Mouse (Mus musculus) embryonic stem cell, embryonic (primary cell): ENCODE results near the gene Vrk3.

ENCODE experiments used
- CTCF ChIA-PET, 4 experiments: fragments of 300-600 bp in 2 of 4; fragments of 350-600 bp in 2 of 4; sonication (Branson Sonifier 250); formaldehyde crosslinking; loops; one replicate each; lab custom pipeline; 2022; ENCODE audit warnings: inconsistent platforms in 2 of 4; lab: Charles Lee
- POLR2A ChIA-PET, 4 experiments: fragments of 300-600 bp in 2 of 4; fragments of 350-600 bp in 2 of 4; sonication (Branson Sonifier 250); formaldehyde crosslinking; loops; one replicate each; lab custom pipeline; 2022; ENCODE audit warnings: antibody characterized with exemption in 4 of 4, inconsistent platforms in 1 of 4; lab: Charles Lee

Gene Vrk3

DNA sequence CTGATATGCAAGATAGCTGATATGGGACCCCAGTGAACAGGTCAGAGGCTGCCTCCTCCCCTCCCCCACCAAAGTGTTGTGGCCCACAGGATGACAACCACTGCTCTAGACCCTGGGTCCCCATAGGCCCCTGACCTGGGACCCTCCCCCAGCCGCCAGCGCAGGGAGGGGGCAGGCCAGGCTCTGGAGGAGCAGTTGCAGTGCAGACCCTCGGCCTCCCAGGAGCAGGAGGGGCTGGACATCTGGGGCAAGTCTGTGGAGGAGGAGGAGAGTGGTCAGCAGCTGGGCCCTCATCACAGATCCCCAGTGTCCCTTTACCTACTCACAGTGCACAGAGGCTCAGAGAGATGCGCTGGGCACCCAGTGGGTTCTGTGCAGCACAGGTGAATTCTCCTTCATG lies 41.9 kb downstream of the Vrk3 start:
- POLR2A ChIA-PET = interaction anchor here in 3 of 4 experiments (0.5 to 1.5 kb wide), 3 partner anchors 26 to 327 kb away, joined by 3 to 5 read pairs (median 4); partner anchors contain the start of genes Il4i1 (in 1 of the 3) and Nup62 (in 1 of the 3)

DNA sequence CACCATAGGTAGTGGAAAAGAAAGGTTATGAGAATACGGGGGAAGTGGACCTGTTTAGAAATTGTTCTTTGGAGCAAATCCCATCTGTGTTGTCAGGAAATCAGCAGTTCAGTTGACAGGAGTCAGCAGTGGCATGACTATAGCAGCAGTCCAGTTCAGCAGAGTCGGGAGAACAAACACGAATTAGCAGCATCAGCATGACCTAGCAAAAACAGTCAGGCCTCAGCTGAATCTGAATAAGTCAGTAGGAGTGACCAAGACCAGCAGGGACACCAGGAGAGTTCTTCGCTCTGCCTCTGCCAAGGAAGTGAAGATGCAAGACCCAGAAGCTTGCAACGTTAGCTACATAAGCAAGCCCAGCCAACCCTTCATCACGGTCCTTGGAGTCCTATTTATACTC lies 44.6 kb downstream of the Vrk3 start:
- ChIA-PET CTCF (no interaction called here), POLR2A (interaction anchor here in 2 of 4 experiments (0.6 to 1.6 kb wide), 5 partner anchors 11 to 57 kb away, joined by 3 to 4 read pairs (median 3); partner anchors contain the start of genes Il4i1 (in 1 of the 2), Nup62 (in 1 of the 2) and Tbc1d17 (in 1 of the 2))

More for the DNA sequence above, 41.9 kb downstream of the Vrk3 start:
- CTCF ChIA-PET = no interaction called here

DNA sequence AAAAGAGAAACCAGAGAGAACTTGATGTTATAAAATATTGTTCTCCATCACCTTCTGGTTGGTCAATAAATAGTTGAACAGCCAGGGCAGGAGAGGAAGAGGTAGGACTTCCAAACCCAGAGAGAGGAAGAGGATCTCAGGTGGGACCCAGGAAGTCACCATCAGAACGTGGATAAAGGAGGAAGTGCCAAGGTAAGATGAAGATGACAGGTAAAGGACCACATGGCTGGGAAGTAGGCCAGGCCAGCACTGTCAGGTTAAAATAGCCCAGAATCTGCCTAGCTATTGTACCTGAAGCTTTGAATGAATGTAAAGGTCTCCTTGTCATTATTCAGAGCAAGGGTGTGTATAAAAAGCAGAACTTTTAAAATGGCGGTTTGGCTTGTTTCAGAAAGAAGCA lies 60.7 kb downstream of the Vrk3 start:
- CTCF ChIA-PET = interaction anchor here in 1 of 4 experiments (0.6 kb wide), 1 partner anchor 95 kb away, joined by 10 read pairs; no protein-coding TSS in a partner anchor
- POLR2A ChIA-PET = interaction anchor here in 3 of 4 experiments (0.6 to 2.1 kb wide), 9 partner anchors 8 to 177 kb away, joined by 3 to 11 read pairs (median 4); partner anchors contain the start of genes Atf5 (in 1 of the 3), Il4i1 (in 1 of the 3), Izumo2 (in 1 of the 3) and Prmt1 (in 1 of the 3)

DNA sequence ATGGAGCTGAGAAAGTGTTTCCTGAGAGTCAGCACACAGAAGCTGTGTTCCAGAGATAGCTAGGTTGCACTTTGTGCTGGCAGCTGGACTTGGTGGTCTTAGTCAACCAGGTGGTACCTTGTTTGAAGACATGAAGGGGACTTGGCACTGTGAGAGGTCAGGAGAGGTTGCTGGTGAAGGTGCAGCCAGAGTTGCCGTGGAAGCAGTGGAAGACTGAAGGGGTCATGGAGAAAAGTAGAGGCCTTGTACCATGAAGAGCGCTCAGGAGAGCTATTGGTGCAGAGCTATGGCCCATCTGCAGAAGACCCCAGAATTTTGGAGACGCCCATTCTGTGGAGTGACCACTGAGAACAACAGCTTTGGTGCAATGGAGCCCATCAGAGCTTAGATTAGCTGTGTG lies 61.3 kb downstream of the Vrk3 start:
- ChIA-PET CTCF (no interaction called here), POLR2A (interaction anchor here in 3 of 4 experiments (0.5 to 2.1 kb wide), 6 partner anchors 8 to 305 kb away, joined by 3 to 11 read pairs (median 4); no protein-coding TSS in a partner anchor)

DNA sequence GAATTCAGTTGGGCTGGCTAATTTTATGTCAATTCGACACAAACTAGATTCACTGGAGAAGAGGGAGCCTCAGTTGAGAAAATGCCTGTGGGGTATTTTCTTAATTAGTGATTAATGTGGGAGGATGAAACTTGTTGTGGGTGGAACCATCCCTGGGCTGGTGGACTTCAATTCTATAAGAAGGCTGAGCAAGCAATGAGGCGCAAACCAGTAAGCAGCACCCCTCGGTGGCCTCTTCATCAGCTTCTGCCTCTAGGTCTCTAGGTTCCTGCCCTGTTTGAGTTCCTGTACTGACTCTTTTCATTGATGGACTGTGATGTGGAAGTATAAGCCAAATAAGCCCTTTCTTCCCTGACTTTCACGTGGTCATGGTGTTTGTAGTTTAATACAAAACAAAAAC lies 62.2 kb downstream of the Vrk3 start:
- POLR2A ChIA-PET = interaction anchor here in 1 of 4 experiments (1.0 to 1.4 kb wide), 2 partner anchors 10 to 19 kb away, joined by 3 read pairs; no protein-coding TSS in a partner anchor
- CTCF ChIA-PET = no interaction called here

DNA sequence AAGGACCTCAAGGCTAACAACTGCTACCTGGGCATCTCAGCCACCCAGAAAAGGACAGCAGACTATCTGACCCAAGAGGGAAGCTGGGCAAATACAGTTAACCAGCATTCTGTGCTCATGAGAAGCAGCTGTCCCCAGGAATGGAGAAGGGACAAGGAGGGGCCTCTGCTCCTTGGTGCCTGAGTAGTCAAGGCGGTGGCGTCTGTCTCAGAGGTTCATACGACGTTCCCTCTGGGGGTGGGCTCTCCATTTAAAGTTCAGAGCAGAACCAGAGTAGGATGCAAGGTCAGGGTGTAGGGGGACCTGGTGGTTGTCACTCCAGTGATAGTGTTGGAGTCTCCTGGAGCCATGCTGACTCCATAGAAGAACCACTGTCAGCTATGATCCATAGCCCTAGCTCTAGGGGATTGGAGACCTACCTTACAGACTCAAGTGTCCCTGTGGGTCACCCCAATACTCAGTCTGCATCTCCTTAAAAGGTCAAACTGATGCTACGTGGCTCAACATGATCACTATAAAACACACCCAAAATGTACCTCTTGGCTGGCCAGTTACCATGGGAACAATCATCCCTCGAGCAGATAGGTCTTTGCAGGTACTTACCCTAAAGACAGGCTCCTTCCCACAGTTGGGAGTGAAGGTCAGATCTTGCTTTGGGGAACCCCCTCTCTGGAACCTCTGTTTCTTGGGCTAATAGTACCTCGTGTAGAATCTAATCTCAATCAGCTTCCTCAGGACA lies 62.8 kb downstream of the Vrk3 start:
- POLR2A ChIA-PET = interaction anchor here in 1 of 4 experiments (1.0 to 1.4 kb wide), 5 partner anchors 8 to 59 kb away, joined by 3 to 4 read pairs (median 3); partner anchors contain the start of gene Ptov1
- CTCF ChIA-PET = no interaction called here

DNA sequence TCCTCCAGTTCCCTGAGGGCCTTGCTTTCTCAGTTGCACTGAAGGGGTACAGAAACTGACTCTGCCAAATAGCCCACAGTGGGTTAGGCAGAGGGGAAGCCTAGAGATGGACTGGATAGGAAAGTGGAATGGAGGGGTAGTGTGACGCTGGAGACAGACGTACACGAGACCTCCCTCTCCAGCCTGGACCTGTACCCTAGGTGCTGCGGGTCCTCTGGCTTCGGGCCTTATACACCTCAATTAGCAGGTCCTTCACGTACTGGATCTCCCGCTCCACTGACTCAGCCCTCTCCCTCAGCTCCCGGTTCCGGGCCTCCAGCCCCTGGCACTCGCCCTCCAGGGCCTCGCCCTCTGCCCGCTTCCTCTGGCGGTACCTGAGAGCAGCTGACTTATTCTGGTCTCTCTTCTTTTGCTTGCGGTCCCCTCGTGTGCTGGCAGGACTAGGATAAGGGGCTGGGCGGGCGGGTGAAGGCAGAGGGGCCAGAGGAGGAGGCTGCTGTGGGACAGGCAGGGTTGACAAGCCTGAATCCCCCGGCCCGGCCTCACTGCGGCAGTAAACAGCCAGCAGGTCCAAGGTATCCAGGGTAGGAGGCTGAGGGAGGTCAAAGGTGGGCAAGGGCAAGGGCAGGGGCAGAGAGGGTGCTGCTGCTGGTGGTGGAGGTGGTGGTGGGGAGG lies 64.6 kb downstream of the Vrk3 start:
- POLR2A ChIA-PET = interaction anchor here in 3 of 4 experiments (0.5 to 1.7 kb wide), 10 partner anchors 9 to 222 kb away, joined by 3 to 8 read pairs (median 3); partner anchors contain the start of gene Kcnc3 (in 1 of the 3)

DNA sequence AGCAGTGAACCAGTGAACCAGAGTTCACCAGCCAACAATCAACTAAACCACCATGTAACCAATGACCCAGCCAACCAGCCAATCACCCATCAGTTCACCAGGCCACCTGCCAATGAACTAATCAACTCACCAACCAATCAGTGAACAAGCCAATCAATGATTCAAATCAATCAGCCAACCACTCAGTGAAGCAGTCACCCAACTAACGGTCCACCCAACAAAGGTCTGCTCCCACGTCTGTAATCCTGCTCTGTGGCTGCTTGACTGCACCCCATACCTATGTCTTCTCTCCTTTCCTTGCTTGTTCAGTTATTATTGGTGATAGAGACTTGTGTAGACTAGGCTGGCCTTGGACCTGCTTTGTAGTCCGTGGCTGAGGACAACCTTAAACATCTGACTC lies 65.8 kb downstream of the Vrk3 start:
- ChIA-PET POLR2A (interaction anchor here in 3 of 4 experiments (1.7 to 43.6 kb wide), 10 partner anchors 10 to 172 kb away, joined by 8 to 2007 read pairs (median 69); partner anchors contain the start of genes Akt1s1 (in 3 of the 3), Tbc1d17 (in 3 of the 3), Pnkp (in 2 of the 3) and Izumo2 (in 1 of the 3)), CTCF (no interaction called here)

More for the DNA sequence above, 64.6 kb downstream of the Vrk3 start:
- CTCF ChIA-PET = interaction anchor here in 1 of 4 experiments (0.6 to 0.7 kb wide), 2 partner anchors 100 to 319 kb away, joined by 4 to 5 read pairs; no protein-coding TSS in a partner anchor

DNA sequence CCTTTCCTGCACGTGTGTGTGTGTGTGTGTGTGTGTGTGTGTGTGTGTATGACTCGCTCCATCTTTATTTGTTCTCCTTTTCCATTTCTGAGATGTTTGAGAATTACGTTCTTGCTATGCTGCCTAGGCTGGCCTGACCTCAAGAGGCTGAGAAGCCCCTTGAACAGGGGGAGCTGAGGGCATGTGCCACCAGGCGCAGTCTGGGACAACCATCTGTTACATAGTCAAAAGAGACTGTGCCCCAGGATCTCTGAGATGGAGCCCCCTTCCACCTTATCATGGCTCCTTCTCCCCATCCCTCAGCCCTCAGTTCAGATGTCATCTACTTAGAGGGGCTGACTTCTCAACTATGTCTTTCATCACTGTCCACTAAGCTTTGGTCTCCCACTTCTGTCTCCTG lies 66.2 kb downstream of the Vrk3 start:
- CTCF ChIA-PET = interaction anchor here in 2 of 4 experiments (0.6 to 3.4 kb wide), 2 partner anchors 12 to 315 kb away, joined by 3 to 28 read pairs; no protein-coding TSS in a partner anchor

DNA sequence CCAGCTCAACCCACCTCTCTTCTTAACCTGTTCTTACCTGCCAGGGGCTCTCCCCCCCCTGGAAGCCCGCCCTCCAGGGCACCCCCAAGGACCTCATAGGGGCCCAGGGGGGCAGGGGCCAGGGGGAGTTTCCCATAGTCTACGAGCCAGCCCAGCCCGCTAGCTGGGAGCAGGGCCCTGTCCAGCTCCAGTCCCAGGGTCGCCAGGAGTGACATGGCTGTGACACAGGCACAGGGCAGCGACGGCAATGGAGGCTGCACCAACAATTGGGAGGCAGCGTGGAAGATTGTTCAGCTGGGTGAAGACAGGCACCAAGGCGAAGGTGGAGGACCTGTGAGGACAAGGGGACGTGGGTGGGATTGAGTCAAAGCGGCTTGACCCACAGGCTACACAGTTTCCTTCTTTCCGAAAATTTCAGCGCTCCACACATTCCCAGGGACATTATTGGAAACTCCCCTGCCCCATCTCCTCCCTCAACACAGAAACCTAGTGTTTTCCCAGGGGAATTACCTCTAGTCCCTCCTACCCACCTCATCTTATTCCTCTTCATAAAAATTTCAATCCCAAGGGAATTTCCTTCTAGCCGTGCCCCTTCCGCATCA lies 66.8 kb downstream of the Vrk3 start:
- ChIA-PET POLR2A (interaction anchor here (0.6 to 43.6 kb wide), 140 partner anchors 7 to 1349 kb away, joined by 3 to 2007 read pairs (median 5); partner anchors contain the start of genes Akt1s1 (in 3 of the 4), Ap2a1 (in 3 of the 4), Izumo2 (in 3 of the 4) and Prmt1 (in 3 of the 4)), CTCF (interaction anchor here (0.6 to 3.4 kb wide), 19 partner anchors 9 to 651 kb away, joined by 3 to 28 read pairs (median 3); partner anchors contain the start of genes Emc10 (in 1 of the 4), Fam71e1 (in 1 of the 4), Fuz (in 1 of the 4) and Rras (in 1 of the 4))

More for the DNA sequence above, 66.2 kb downstream of the Vrk3 start:
- POLR2A ChIA-PET = interaction anchor here (0.6 to 43.6 kb wide), 25 partner anchors 10 to 208 kb away, joined by 3 to 2007 read pairs (median 28); partner anchors contain the start of genes Akt1s1 (in 3 of the 4), Ptov1 (in 3 of the 4), Tbc1d17 (in 3 of the 4) and Pnkp (in 2 of the 4)

DNA sequence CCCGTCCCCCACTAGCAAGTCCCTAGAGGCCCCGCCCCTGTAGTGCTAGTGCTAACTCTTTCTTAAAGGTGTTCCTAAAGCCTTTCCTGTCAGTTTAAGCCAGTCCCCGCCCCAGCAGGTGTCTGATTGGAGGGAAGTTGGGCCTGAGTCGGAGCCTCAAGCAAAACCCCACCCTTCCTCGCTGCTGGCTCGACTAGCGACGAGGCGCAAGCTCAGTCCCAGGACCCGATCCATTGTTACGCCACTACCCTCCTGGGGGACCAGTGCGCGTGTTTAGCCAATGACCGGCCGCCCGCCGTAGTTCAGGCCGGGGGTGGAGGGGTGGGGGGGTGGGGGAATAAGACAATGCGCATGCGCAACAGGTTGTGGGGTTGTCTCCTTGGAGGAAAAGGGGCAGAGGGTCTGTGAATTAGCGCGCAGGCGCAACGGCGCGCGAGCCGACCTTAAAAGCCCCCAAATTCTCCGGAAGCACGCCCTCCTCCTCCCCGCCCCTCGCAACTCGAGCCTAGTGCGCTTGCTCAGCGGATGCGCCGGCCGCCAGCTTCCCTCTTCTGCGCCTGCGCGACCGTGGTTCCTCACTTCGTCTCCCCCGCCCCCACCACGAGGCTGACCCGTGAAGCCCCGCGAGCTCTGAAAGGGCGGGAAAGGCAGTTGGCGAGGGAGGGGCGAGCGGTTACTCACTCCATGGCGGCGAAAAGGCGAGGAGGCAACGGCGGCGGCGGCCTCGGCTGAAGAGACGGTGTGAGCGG lies 67.7 kb downstream of the Vrk3 start, which contains the start of the genes Nup62 and Il4i1:
Nup62 (plus strand) TSS at position 368 of the 749 bp plus-strand sequence.
Il4i1 (plus strand) TSS at position 667 of the 749 bp plus-strand sequence.
- POLR2A ChIA-PET = interaction anchor here (0.5 to 43.6 kb wide), 199 partner anchors 8 to 1350 kb away, joined by 3 to 2007 read pairs (median 4); partner anchors contain the start of genes Akt1s1 (in 3 of the 4), Ap2a1 (in 3 of the 4), Emc10 (in 3 of the 4) and Fam71e1 (in 3 of the 4)

DNA sequence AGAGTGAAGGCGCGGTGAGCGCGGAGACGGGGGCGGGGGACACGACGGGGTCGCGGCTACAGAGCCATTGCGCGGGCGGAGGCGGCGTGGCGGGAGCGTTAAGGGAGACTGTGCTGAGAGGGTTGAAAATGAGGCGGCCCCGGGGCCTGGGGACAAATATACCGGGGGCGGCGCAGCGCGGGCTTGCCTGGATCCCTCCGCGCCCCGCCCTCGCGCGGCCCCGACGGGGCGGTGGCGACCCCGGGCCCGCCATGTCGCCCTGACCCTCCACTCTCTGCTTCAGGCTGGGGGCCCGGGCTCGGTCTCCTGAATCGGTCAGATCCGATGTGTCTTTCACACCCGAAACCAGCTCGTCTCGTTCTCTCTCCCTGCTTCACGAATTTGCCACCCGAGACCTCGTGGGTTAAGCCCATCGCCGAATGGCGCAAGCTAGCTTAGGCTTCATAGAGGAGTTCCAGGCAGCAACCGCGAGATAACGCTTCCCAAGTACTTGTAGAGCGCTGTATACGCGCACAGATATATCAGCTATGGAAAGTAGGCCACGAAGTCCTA lies 68.3 kb downstream of the Vrk3 start, which contains the start of gene Atf5:
Atf5 (minus strand) TSS at position 189 of the 552 bp plus-strand sequence.
- POLR2A ChIA-PET = interaction anchor here (0.6 to 43.6 kb wide), 148 partner anchors 8 to 1350 kb away, joined by 3 to 2007 read pairs (median 5); partner anchors contain the start of genes Akt1s1 (in 3 of the 4), Ap2a1 (in 3 of the 4), Emc10 (in 3 of the 4) and Fam71e1 (in 3 of the 4)
- CTCF ChIA-PET = interaction anchor here in 3 of 4 experiments (1.0 to 3.4 kb wide), 12 partner anchors 8 to 322 kb away, joined by 3 to 28 read pairs (median 4); partner anchors contain the start of gene Tbc1d17 (in 1 of the 3)

More for the DNA sequence above, 67.7 kb downstream of the Vrk3 start, which contains the start of the genes Nup62 and Il4i1:
- CTCF ChIA-PET = interaction anchor here (0.5 to 3.4 kb wide), 26 partner anchors 8 to 895 kb away, joined by 3 to 28 read pairs (median 3); partner anchors contain the start of genes Emc10 (in 1 of the 4), Fam71e1 (in 1 of the 4), Fuz (in 1 of the 4) and Rras (in 1 of the 4)

DNA sequence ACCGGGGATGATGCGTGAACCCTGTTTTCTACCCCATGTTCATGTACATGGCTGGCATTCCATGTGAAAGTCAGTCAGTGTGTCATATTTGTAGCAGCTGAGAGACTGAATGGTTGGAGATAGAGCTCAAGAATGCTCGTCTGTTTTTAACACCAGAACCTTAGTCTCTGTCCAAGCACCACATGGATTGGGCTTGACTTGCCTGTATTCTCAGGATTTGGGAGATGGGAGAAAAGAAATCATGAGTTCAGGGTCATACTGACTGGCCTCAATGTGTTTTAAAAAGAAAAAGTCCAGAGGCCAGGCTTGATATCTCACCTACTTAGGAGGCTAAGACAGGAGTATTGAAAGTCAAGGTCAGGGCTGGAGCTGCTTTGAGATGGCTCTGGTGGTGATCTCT lies 69.2 kb downstream of the Vrk3 start:
- POLR2A ChIA-PET = interaction anchor here (0.7 to 43.6 kb wide), 51 partner anchors 8 to 512 kb away, joined by 3 to 2007 read pairs (median 13); partner anchors contain the start of genes Akt1s1 (in 3 of the 4), Izumo2 (in 3 of the 4), Tbc1d17 (in 3 of the 4) and Vrk3 (in 3 of the 4)
- CTCF ChIA-PET = interaction anchor here in 2 of 4 experiments (1.2 to 3.4 kb wide), 3 partner anchors 9 to 12 kb away, joined by 3 to 28 read pairs (median 6); no protein-coding TSS in a partner anchor

DNA sequence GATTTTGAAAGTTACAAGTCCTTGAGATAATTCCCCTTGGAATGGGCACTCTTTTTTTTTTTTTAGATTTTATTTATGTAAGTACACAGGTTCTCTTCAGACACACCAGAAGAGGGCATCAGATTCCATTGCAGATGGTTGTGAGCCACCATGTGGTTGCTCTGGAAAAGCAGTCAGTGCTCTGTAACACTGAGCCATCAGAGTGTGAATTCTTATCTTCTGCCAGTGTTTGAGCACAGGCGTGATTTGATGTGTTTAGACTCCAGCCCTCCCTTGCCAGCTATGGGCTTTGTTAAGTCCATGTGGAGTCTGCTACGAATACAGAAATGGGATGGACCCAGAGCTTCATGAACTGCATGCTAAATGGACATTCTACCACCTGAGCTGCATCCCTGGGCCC lies 70.0 kb downstream of the Vrk3 start:
- ChIA-PET POLR2A (interaction anchor here (0.6 to 43.6 kb wide), 65 partner anchors 9 to 578 kb away, joined by 3 to 2007 read pairs (median 4); partner anchors contain the start of genes Akt1s1 (in 3 of the 4), Ap2a1 (in 3 of the 4), Izumo2 (in 3 of the 4) and Pnkp (in 3 of the 4)), CTCF (interaction anchor here in 2 of 4 experiments (1.2 to 2.2 kb wide), 3 partner anchors 8 to 73 kb away, joined by 3 to 11 read pairs (median 6); no protein-coding TSS in a partner anchor)
